Mouse (Mus musculus) CH12.LX (cell line): ENCODE data around the gene Nup210. TPM values are rescaled to one million over a fixed set of nuclear protein-coding genes. Genes with fewer than 3 reads are reported as not detected.
A peak's percentile ranks its signal among the peaks of the same experiment; 100 is the strongest.

Experiments used
- DNase-seq: peaks from one replicate; pipeline ENCODE4 v3.0.0-alpha.2; 2013; ENCODE audit errors: extremely low read depth
- H3K27ac ChIP-seq: 2 replicates; pipeline ENCODE4 v1.5.1; 2012; ENCODE audit warnings: low read depth, mild to moderate bottlenecking, control low read depth, moderate library complexity; ENCODE audit not compliant: insufficient read depth
- H3K27me3 ChIP-seq: replicated peaks from 2 replicates; pipeline ENCODE3; 2012; ENCODE audit warnings: inconsistent platforms
- H3K36me3 ChIP-seq, 2 experiments: replicated peaks in 1 of 2; 2 replicates each; pipeline versions ENCODE3 to v1.6.1; 2012; ENCODE audit warnings: inconsistent platforms in 1 of 2, low read length in 1 of 2, mild to moderate bottlenecking in 1 of 2, mixed read lengths in 1 of 2, moderate library complexity in 1 of 2; ENCODE audit not compliant: control insufficient read depth in 1 of 2, insufficient read depth in 1 of 2
- H3K4me1 ChIP-seq, 2 experiments: 2 replicates each; pipeline ENCODE4 v1.6.1; 2012; ENCODE audit warnings: inconsistent platforms in 1 of 2, moderate library complexity in 1 of 2; ENCODE audit not compliant: insufficient read depth in 2 of 2, control insufficient read depth in 1 of 2
- H3K4me2 ChIP-seq: 2 replicates; pipeline ENCODE4 v1.6.1; 2012; ENCODE audit warnings: low read depth, mild to moderate bottlenecking, control low read depth; ENCODE audit not compliant: poor library complexity, insufficient read depth, severe bottlenecking
- H3K4me3 ChIP-seq, 3 experiments: fragments of 150-350 bp in 1 of 3; sonication (generic) in 1 of 3; replicated peaks in 1 of 3; 2 replicates each; pipeline versions ENCODE3 to v1.5.1; 2011 to 2012; ENCODE audit warnings: low read depth in 2 of 3, low read length in 2 of 3, mild to moderate bottlenecking in 2 of 3, moderate library complexity in 2 of 3, control low read depth in 1 of 3, improper control_type of control experiment in 1 of 3, inconsistent platforms in 1 of 3, mixed read lengths in 1 of 3; ENCODE audit not compliant: poor library complexity in 1 of 3
- H3K79me2 ChIP-seq: replicated peaks from 2 replicates; pipeline ENCODE4 v1.6.1; 2012; ENCODE audit warnings: mild to moderate bottlenecking, moderate library complexity; ENCODE audit not compliant: control insufficient read depth, poor library complexity, insufficient read depth, severe bottlenecking; ENCODE audit errors: extremely low read depth
- H3K9ac ChIP-seq: 2 replicates; pipeline ENCODE4 v1.6.1; 2012; ENCODE audit warnings: low read depth, mild to moderate bottlenecking, control low read depth, moderate library complexity; ENCODE audit not compliant: insufficient read depth
- H3K9me3 ChIP-seq: replicated peaks from 2 replicates; pipeline ENCODE3; 2012; ENCODE audit warnings: low read length, inconsistent platforms, mixed read lengths
- BHLHE40 ChIP-seq: IDR thresholded peaks from 2 replicates; pipeline ENCODE4 v1.6.1; 2011; ENCODE audit warnings: mild to moderate bottlenecking, low read depth, low read length, improper control_type of control experiment
- CTCF ChIP-seq, 2 experiments: IDR thresholded peaks in 1 of 2; conservative IDR thresholded peaks in 1 of 2; 2 replicates each; pipeline ENCODE4 v1.5.1; 2011 to 2012; ENCODE audit warnings: low read depth in 2 of 2, low read length in 2 of 2, improper control_type of control experiment in 1 of 2, inconsistent platforms in 1 of 2, mild to moderate bottlenecking in 1 of 2, moderate library complexity in 1 of 2
- E2F4 ChIP-seq: IDR thresholded peaks from 2 replicates; pipeline ENCODE4 v1.6.1; 2011; ENCODE audit warnings: low read depth, low read length, improper control_type of control experiment; ENCODE audit not compliant: insufficient replicate concordance
- ELF1 ChIP-seq: IDR thresholded peaks from 2 replicates; pipeline ENCODE4 v1.6.1; 2014; ENCODE audit warnings: low read depth, mild to moderate bottlenecking, inconsistent platforms, low read length, improper control_type of control experiment
- EP300 ChIP-seq: IDR thresholded peaks from 2 replicates; pipeline ENCODE4 v1.6.1; 2011; ENCODE audit warnings: low read length, improper control_type of control experiment
- ETS1 ChIP-seq: conservative IDR thresholded peaks from 2 replicates; pipeline ENCODE4 v1.6.1; 2012; ENCODE audit warnings: low read depth, mild to moderate bottlenecking, inconsistent platforms, low read length, improper control_type of control experiment, moderate library complexity
- IRF4 ChIP-seq: IDR thresholded peaks from 2 replicates; pipeline ENCODE4 v1.6.1; 2014; ENCODE audit warnings: low read depth, mild to moderate bottlenecking, inconsistent platforms, low read length, improper control_type of control experiment
- JUN ChIP-seq: IDR thresholded peaks from 2 replicates; pipeline ENCODE4 v1.6.1; 2011; ENCODE audit warnings: low read depth, mild to moderate bottlenecking, low read length, improper control_type of control experiment, moderate library complexity; ENCODE audit not compliant: insufficient read depth
- KAT2A ChIP-seq: IDR thresholded peaks from 2 replicates; pipeline ENCODE4 v1.6.1; 2012; ENCODE audit warnings: low read length, improper control_type of control experiment, inconsistent platforms; ENCODE audit not compliant: insufficient replicate concordance
- MAX ChIP-seq: IDR thresholded peaks from 2 replicates; pipeline ENCODE4 v1.6.1; 2011; ENCODE audit warnings: low read length, improper control_type of control experiment
- MXI1 ChIP-seq: IDR thresholded peaks from 2 replicates; pipeline ENCODE4 v1.6.1; 2011; ENCODE audit warnings: mild to moderate bottlenecking, low read depth, low read length, improper control_type of control experiment
- MYC ChIP-seq: IDR thresholded peaks from 2 replicates; pipeline ENCODE4 v1.6.1; 2011; ENCODE audit warnings: low read depth, mild to moderate bottlenecking, improper control_type of control experiment, low read length
- NELFE ChIP-seq: IDR thresholded peaks from 2 replicates; pipeline ENCODE4 v1.6.1; 2011; ENCODE audit warnings: low read depth, low read length, improper control_type of control experiment
- POLR2A ChIP-seq: IDR thresholded peaks from 2 replicates; pipeline ENCODE4 v1.6.1; 2011; ENCODE audit warnings: low read depth, mild to moderate bottlenecking, improper control_type of control experiment, low read length
- RAD21 ChIP-seq: IDR thresholded peaks from 2 replicates; pipeline ENCODE4 v1.6.1; 2011; ENCODE audit warnings: low read depth, mild to moderate bottlenecking, low read length, improper control_type of control experiment, moderate library complexity
- SIN3A ChIP-seq: IDR thresholded peaks from 2 replicates; pipeline ENCODE4 v1.6.1; 2012; ENCODE audit warnings: low read length, improper control_type of control experiment, inconsistent platforms
- SMC3 ChIP-seq: IDR thresholded peaks from 2 replicates; pipeline ENCODE4 v1.6.1; 2011; ENCODE audit warnings: low read depth, low read length, improper control_type of control experiment
- TCF12 ChIP-seq: IDR thresholded peaks from 2 replicates; pipeline ENCODE4 v1.6.1; 2014; ENCODE audit warnings: low read depth, mild to moderate bottlenecking, inconsistent platforms, low read length, improper control_type of control experiment
- ZKSCAN1 ChIP-seq: IDR thresholded peaks from 2 replicates; pipeline ENCODE4 v1.6.1; 2012; ENCODE audit warnings: low read depth, inconsistent platforms, low read length, improper control_type of control experiment, borderline replicate concordance
- ZNF384 ChIP-seq: IDR thresholded peaks from 2 replicates; pipeline ENCODE4 v1.6.1; 2012; ENCODE audit warnings: low read depth, low read length, improper control_type of control experiment, inconsistent platforms
- dilution Hi-C: fragments of 300-500 bp; cut with MboI; formaldehyde crosslinking; loops from 2 replicates; pipeline ENCODE4 v1.14.3; 2020; ENCODE audit warnings: low sequenced_read_pairs; ENCODE audit not compliant: extremely low pct_unique_long_range_greater_than_20kb, extremely low pct_ligation_motif_present
- in situ Hi-C: fragments of 300-500 bp; cut with MboI; formaldehyde crosslinking; loops from 3 replicates; pipeline ENCODE4 v1.14.3; 2019; ENCODE audit warnings: low sequenced_read_pairs, low pct_ligation_motif_present, low pct_unique_long_range_greater_than_20kb, mixed read lengths
- polyA plus RNA-seq: library from polyadenylated mRNA; unstranded; fragments of >175 nt; gene quantifications from 2 replicates; pipeline ENCODE4 v1.2.1, GENCODE M21; 2012; ENCODE audit warnings: low read depth; ENCODE audit not compliant: insufficient read length
- total RNA-seq, 2 experiments: library from RNA; depleted of rRNA; stranded (reverse); fragments of 300-350 nt in 1 of 2; fragments of >200 nt in 1 of 2; gene quantifications; 2 replicates each; pipeline ENCODE4 v1.2.3; 2012 to 2014

The Nup210 gene
- total and polyA plus RNA-seq, 3 experiments = 41.9 to 103 (median 73.1) TPM

DNA sequence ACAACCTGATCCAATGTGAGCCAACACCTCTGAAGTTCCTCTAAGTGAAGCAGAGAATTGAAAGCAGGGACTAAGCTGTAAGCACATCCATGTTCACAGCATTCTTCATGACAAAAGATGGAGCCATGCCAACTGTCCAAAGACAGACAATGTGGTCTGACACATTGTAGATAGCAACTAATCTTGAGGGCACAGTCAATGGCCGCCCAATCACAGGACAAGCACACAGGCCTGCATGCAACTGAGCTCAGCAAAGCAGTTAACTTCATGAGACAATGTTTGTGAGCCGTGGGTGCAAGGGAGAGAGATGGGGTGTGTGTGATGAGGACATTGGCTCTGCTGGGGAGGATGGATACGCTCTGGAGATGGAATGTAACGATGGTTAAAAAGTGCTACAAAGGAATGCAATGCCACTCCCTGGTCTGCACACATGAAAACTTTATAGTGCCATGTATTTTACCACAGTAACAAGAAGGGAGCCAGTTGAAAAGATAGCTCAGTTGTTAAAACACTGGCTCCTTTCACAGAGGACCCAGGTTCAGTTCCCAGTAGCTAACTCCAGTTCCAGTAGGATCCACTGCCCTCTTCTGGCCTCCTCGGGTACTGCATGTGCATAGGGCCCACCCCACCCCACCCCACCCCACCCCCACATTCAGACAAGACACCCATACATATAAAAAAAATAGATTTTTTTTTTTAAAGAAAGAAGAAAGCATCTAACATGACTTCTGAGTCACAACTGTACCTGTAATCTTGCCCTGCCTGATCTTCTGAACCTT is 31.3 kb downstream of the Nup210 start:
- Histone ChIP-seq H3K27me3 (no peaks in the 10 kb centered on the region), H3K9ac (no peak overlapping the region), H3K4me2 (no peak overlapping the region), H3K36me3 (peaks cover 63 to 78% of the 10 kb centered on the region in 2 experiments), H3K4me1 (no peaks in the 10 kb centered on the region), H3K9me3 (no peaks in the 10 kb centered on the region), H3K4me3 (no peak overlapping the region), H3K79me2 (no peaks in the 10 kb centered on the region), H3K27ac (no peak overlapping the region)
- peak; percentile 27 for DNase-seq
- in situ Hi-C loops (no loop called here), dilution Hi-C loops (no loop called here)
- no peak for TF ChIP-seq ZKSCAN1
- peak; percentile 29 for TF ChIP-seq RAD21
- peak; percentile 39 for TF ChIP-seq SMC3
- TF ChIP-seq CTCF (conservative IDR thresholded peaks at IDR 0.05 in 1 of 2, IDR thresholded peaks at IDR 0.05 in 1 of 2; ENCODE audit: low read depth in 2 of 2, low read length in 2 of 2) = peak; percentile 47 to 49; a peak in 3 of 4 replicates

DNA sequence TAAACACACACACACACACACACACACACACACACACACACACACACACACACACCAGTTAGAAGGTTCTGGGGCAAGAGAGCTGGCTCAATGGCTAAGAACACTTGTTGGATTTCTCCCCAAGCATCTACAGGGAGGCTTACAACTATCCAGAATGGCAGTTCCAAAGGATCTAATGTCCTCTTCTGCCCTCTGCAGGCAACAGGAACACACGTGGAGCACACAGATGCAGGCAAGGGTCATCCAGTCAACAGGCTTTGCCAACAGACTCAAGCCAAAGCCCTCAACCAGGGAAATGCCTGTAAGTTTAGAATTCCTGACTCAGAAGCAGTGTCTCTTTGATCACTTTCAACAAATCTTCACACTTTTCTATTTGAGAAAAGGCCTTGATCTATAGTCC is 36.6 kb downstream of the Nup210 start:
- no peak overlapping the region for H3K4me3 ChIP-seq
- H3K9me3 ChIP-seq = no peaks in the 10 kb centered on the region
- H3K79me2 ChIP-seq = no peaks in the 10 kb centered on the region
- H3K36me3 ChIP-seq = peaks cover 55 to 79% of the 10 kb centered on the region in 2 experiments
- no peaks in the 10 kb centered on the region for H3K27me3 ChIP-seq
- DNase-seq = peak; percentile 9
- dilution Hi-C loops = no loop called here
- H3K27ac ChIP-seq = no peak overlapping the region
- no peak overlapping the region for H3K9ac ChIP-seq
- in situ Hi-C loops = no loop called here
- H3K4me2 ChIP-seq = no peak overlapping the region
- TF ChIP-seq CTCF (conservative IDR thresholded peaks at IDR 0.05 in 1 of 2, IDR thresholded peaks at IDR 0.05 in 1 of 2; ENCODE audit: low read depth in 2 of 2, low read length in 2 of 2) (peak in 1 of 2 experiments; percentile 28; a peak in 1 of 4 replicates), POLR2A (no peak), EP300 (no peak)
- H3K4me1 ChIP-seq = no peaks in the 10 kb centered on the region

DNA sequence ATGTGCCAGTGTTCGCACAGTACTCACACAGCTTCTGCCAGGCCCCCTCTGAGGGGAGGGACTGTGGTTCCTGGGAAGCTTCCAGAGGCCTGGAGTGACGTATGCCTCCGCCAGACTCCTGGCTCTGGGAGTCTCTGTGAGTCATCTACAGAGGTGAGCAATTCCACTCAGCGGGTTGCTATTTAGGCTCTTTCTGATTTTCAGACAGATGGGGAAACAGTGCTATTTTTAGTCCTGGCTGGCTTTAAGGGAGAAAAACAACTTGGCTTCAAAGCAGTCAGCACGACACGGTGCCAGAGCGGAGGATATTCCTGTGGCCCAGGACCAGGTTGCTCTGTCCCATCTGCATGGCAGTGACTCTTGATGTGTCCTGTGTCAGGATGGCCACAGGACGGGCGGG is 40.4 kb downstream of the Nup210 start:
- H3K4me3 ChIP-seq = no peak overlapping the region
- TF ChIP-seq KAT2A = no peak
- TF ChIP-seq MXI1 = no peak
- TF ChIP-seq IRF4 = no peak
- no peak for TF ChIP-seq ZKSCAN1
- no peak for TF ChIP-seq E2F4
- TF ChIP-seq NELFE = no peak
- TF ChIP-seq SMC3 = no peak
- no peak for TF ChIP-seq ETS1
- TF ChIP-seq BHLHE40 = no peak
- TF ChIP-seq TCF12 = no peak
- TF ChIP-seq ELF1 = no peak
- TF ChIP-seq ZNF384 = no peak
- no peak for TF ChIP-seq JUN
- TF ChIP-seq SIN3A = no peak
- TF ChIP-seq MAX = no peak
- no peak for TF ChIP-seq MYC
- TF ChIP-seq, all 38 proteins: peak for 0
- H3K4me2 ChIP-seq = no peak overlapping the region
- H3K9me3 ChIP-seq = peaks cover 9% of the 10 kb centered on the region
- H3K4me1 ChIP-seq = no peaks in the 10 kb centered on the region
- no peak overlapping the region for H3K9ac ChIP-seq
- no peaks in the 10 kb centered on the region for H3K79me2 ChIP-seq
- H3K36me3 ChIP-seq = peaks cover 71 to 99% of the 10 kb centered on the region in 2 experiments
- no peaks in the 10 kb centered on the region for H3K27me3 ChIP-seq
- dilution Hi-C loops (no loop called here), in situ Hi-C loops (no loop called here)
- DNase-seq = no peak
- no peak overlapping the region for H3K27ac ChIP-seq
